Mouse (Mus musculus): ENCODE results near the gene Sec22b.

Gene Sec22b

GRCm38 (mm10) chr3:97900516-97901490 is at the start of gene Sec22b:
TSS of gene Sec22b (plus strand) at chr3:97901190.
- peak; percentile 71 to 80 for DNase-seq

GRCm38 (mm10) chr3:97851803-97852202 is 49.2 kb upstream of the Sec22b start:
- no peak for DNase-seq

GRCm38 (mm10) chr3:97854575-97855384 is 46.2 kb upstream of the Sec22b start:
- DNase-seq: no peak

- DNase-seq: no peak
Measured at GRCm38 (mm10) chr3:97859400-97859799, 41.6 kb upstream of the Sec22b start.

- no peak for DNase-seq
Measured at GRCm38 (mm10) chr3:97860820-97861451, 40.1 kb upstream of the Sec22b start.

GRCm38 (mm10) chr3:97866696-97867095 is 34.3 kb upstream of the Sec22b start:
- DNase-seq: no peak

- no peak for DNase-seq
Measured at GRCm38 (mm10) chr3:97867221-97868023, 33.6 kb upstream of the Sec22b start.

- peak; percentile 18 to 38 for DNase-seq
Measured at GRCm38 (mm10) chr3:97868024-97868689, 32.8 kb upstream of the Sec22b start.

- no peak for DNase-seq
Measured at GRCm38 (mm10) chr3:97868733-97869132, 32.3 kb upstream of the Sec22b start.

GRCm38 (mm10) chr3:97869730-97870129 is 31.3 kb upstream of the Sec22b start:
- no peak for DNase-seq

- DNase-seq: no peak
Measured at GRCm38 (mm10) chr3:97874777-97875176, 26.2 kb upstream of the Sec22b start.

- no peak for DNase-seq
Measured at GRCm38 (mm10) chr3:97876259-97876658, 24.7 kb upstream of the Sec22b start.

GRCm38 (mm10) chr3:97879222-97879621 is 21.8 kb upstream of the Sec22b start:
- peak; percentile 20 to 23 for DNase-seq

- DNase-seq: no peak
Measured at GRCm38 (mm10) chr3:97881576-97881975, 19.4 kb upstream of the Sec22b start.

GRCm38 (mm10) chr3:97887785-97888167 is 13.2 kb upstream of the Sec22b start:
- no peak for DNase-seq

GRCm38 (mm10) chr3:97888168-97888901 is 12.7 kb upstream of the Sec22b start, which contains the start of gene Pde4dip:
TSS of gene Pde4dip (minus strand) at chr3:97888707.
- no peak for DNase-seq

GRCm38 (mm10) chr3:97890205-97890604 is 10.8 kb upstream of the Sec22b start:
- no peak for DNase-seq

- DNase-seq: no peak
Measured at GRCm38 (mm10) chr3:97894695-97895094, 6.3 kb upstream of the Sec22b start.

GRCm38 (mm10) chr3:97898381-97898780 is 2.6 kb upstream of the Sec22b start:
- no peak for DNase-seq

GRCm38 (mm10) chr3:97901586-97901985 is 596 bp downstream of the Sec22b start:
- DNase-seq: no peak

- DNase-seq: no peak
Measured at GRCm38 (mm10) chr3:97909737-97910136, 8.7 kb downstream of the Sec22b start.
